7 mouse cellular contexts compared by ENCODE assay signal in genomic region chr2:157464746-157465126, GRCm38 (mm10). TPM values are rescaled to one million over a fixed set of nuclear protein-coding genes. Genes with fewer than 3 reads are reported as not detected.
DNase-seq lines count a peak whose midpoint lies in the region; ATAC-seq and TF ChIP-seq lines count a peak whose summit lies in the region.

No protein-coding gene starts in this region.

- intact Hi-C loops in left cerebral cortex, adult 2 months (cut with DNase I): no loop called here
- intact Hi-C loops in left cerebral cortex, postnatal 36 days (cut with DNase I): no loop called here

- H3K4me3 ChIP-seq in left cerebral cortex, adult 2 months: no peak overlapping the region
- H3K4me3 ChIP-seq in forebrain, embryonic 14.5 days (ENCODE audit: low read depth, low read length): no peak overlapping the region
- H3K4me3 ChIP-seq in liver, embryonic 12.5 days: no peak overlapping the region

- 3% methylated on average over 12 of the region's 12 CpGs for WGBS in forebrain, embryonic 14.5 days
- WGBS in liver, embryonic 12.5 days (ENCODE audit: insufficient replicate concordance): 27% methylated on average over 12 of the region's 12 CpGs

- H3K4me2 ChIP-seq in forebrain, embryonic 14.5 days (ENCODE audit: low read length): peak overlapping the region; percentile 42
- H3K4me2 ChIP-seq in liver, embryonic 12.5 days: no peak overlapping the region

- H3K27ac ChIP-seq in left cerebral cortex, adult 2 months: peak overlapping the region; percentile 51
- H3K27ac ChIP-seq in forebrain, embryonic 14.5 days (ENCODE audit: low read depth, low read length): peak overlapping the region; percentile 99
- H3K27ac ChIP-seq in liver, embryonic 12.5 days: peak overlapping the region; percentile 50

- DNase-seq in left cerebral cortex, adult 2 months (ENCODE audit: extremely low spot score in 1 of 2, low spot score in 2 of 2): no peak
- DNase-seq in left cerebral cortex, postnatal 36 days (ENCODE audit: low spot score in 2 of 2): no peak
- DNase-seq in embryo, embryonic 10 days (ENCODE audit: low spot score): peak; percentile 96
- DNase-seq in forebrain, embryonic 14.5 days (ENCODE audit: low spot score): peak; percentile 98
- DNase-seq in spleen, adult 12 weeks (ENCODE audit: low spot score): no peak
- DNase-seq in B cell, adult 2 months: no peak

- no peaks in the 10 kb centered on the region for H3K27me3 ChIP-seq in forebrain, embryonic 14.5 days (replicated peaks; ENCODE audit: control insufficient read depth, insufficient read depth, low read length)
- H3K27me3 ChIP-seq in liver, embryonic 12.5 days (replicated peaks): peaks cover 6% of the 10 kb centered on the region

- peak overlapping the region; percentile 68 for H3K9ac ChIP-seq in forebrain, embryonic 14.5 days (ENCODE audit: low read length)
- H3K9ac ChIP-seq in liver, embryonic 12.5 days: no peak overlapping the region

- ATAC-seq in forebrain, embryonic 14.5 days: peak; percentile 96
- 0 out of 2 replicates have a peak, but pooled peaks have one; percentile 27 for ATAC-seq in liver, embryonic 12.5 days

- peaks cover 78% of the 10 kb centered on the region for H3K36me3 ChIP-seq in forebrain, embryonic 14.5 days (ENCODE audit: control insufficient read depth, insufficient read depth, low read length)
- peaks cover 20% of the 10 kb centered on the region for H3K36me3 ChIP-seq in liver, embryonic 12.5 days

- no peaks in the 10 kb centered on the region for H3K9me3 ChIP-seq in forebrain, embryonic 14.5 days (replicated peaks; ENCODE audit: control insufficient read depth, low read length)
- no peaks in the 10 kb centered on the region for H3K9me3 ChIP-seq in liver, embryonic 12.5 days (replicated peaks)

- H3K4me1 ChIP-seq in forebrain, embryonic 14.5 days (ENCODE audit: control insufficient read depth, insufficient read depth, low read length): peaks cover 46% of the 10 kb centered on the region
- H3K4me1 ChIP-seq in liver, embryonic 12.5 days: peaks cover 33% of the 10 kb centered on the region

- no peak for TF ChIP-seq CTCF in left cerebral cortex, adult 2 months (IDR thresholded peaks at IDR 0.05)

RNA-seq across cellular contexts. Expression of gene Src, which starts 46.5 kb away (rescaled TPM):
- total RNA-seq in left cerebral cortex, adult 2 months (2021): 100 to 1,000 TPM; 133 to 134 TPM
- total RNA-seq in left cerebral cortex, postnatal 36 days (2021): 100 to 1,000 TPM; 130 to 131 TPM
- polyA plus RNA-seq in forebrain, embryonic 14.5 days (2014; fragmentation: Nextera tagmentation; extraction: Ambion mirVana): 30.1 and 31.0 TPM in 2 replicates
- polyA plus RNA-seq in liver, embryonic 12.5 days (2016; fragmentation: Nextera tagmentation; extraction: Ambion mirVana): 4.5 TPM in 2 replicates

Comparison
In these comparisons a context has a peak if more than half of its experiments do, and no peak if none do; other contexts are left out.
1. DNase-seq: peak in embryo, embryonic 10 days (single experiment) and forebrain, embryonic 14.5 days (single experiment); none in left cerebral cortex, adult 2 months (0 of 2), left cerebral cortex, postnatal 36 days (0 of 2), spleen, adult 12 weeks (single experiment) and B cell, adult 2 months (0 of 2).
2. Peak in every context shown above with its lines, with median percentiles within 50 percentile points of each other: H3K27ac ChIP-seq.